Comparison of ENCODE assay signal across 8 mouse cellular contexts in the genomic region with DNA sequence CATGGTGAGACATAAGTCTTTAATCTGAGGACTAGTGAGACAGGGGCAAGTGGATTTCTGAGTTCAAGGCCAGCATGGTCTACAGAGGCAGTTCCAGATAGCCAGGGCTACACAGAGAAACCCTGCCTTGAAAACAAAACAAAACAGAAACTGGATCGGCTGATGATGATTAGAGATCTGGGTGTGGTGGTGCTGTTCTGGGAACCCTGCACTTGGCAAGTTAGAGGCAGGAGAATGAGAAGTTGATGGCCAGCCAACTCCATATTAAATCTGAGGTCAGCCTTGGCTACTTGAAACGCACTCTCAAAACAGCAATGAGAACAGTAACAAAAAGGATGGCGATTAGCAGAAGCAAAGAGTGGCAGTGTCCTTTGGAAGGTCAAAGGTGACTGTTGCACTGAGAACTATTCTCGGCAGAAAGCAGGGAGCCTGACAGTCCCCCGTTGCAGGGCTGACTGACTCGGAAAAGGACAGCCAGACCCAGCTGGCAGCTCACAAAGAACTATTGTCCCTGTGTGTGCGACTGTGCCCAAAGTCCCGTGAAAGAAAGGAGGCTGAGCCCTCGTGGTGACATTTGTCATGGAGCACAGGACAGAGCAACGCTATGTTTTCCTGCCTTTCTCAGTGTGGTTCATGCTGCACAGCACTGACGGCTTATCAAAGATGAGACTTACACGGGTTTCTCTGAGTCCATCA. TPM values are rescaled to one million over a fixed set of nuclear protein-coding genes. Genes with fewer than 3 reads are reported as not detected.
DNase-seq lines count a peak whose midpoint lies in the region; ATAC-seq and TF ChIP-seq lines count a peak whose summit lies in the region.
"Had no signal": no experiment of that assay in that cellular context is flagged by ENCODE, and none has a peak within 500 bp of the region (broad histone marks: within the 10 kb centered on the region; RNA-seq: fewer than 3 reads in every experiment).

No protein-coding gene starts in this region.

- 6% methylated on average over 12 of the region's 12 CpGs for WGBS in forebrain, embryonic 11.5 days
- 35% methylated on average over 12 of the region's 12 CpGs for WGBS in liver, postnatal 0 days (ENCODE audit: insufficient replicate concordance)

- no peak overlapping the region for H3K4me3 ChIP-seq in forebrain, embryonic 11.5 days (ENCODE audit: low read depth, low read length)
- no peak overlapping the region for H3K4me3 ChIP-seq in liver, postnatal 0 days (ENCODE audit: low read depth, low read length)

- peak overlapping the region; percentile 12; the same call in 1 of the 2 replicates for H3K9ac ChIP-seq in forebrain, embryonic 11.5 days (ENCODE audit: low read length)
- no peak overlapping the region for H3K9ac ChIP-seq in liver, postnatal 0 days (replicated peaks)

- H3K27me3 ChIP-seq in forebrain, embryonic 11.5 days (ENCODE audit: control insufficient read depth, insufficient read depth, low read length), result no peaks in the 10 kb centered on the region
- no peaks in the 10 kb centered on the region for H3K27me3 ChIP-seq in liver, postnatal 0 days (ENCODE audit: insufficient read depth, low read length)

- no peak for TF ChIP-seq EP300 in liver, postnatal 0 days (IDR thresholded peaks at IDR 0.05; ENCODE audit: low read depth)

- peak; percentile 68 for ATAC-seq in forebrain, embryonic 11.5 days (replicated peaks; ENCODE audit: low FRiP score)
- ATAC-seq in liver, postnatal 0 days, result no peak

- peak; percentile 19 for DNase-seq in lung, postnatal 36 days
- DNase-seq in lung, postnatal 4 days, result no peak
- DNase-seq in forebrain, embryonic 11.5 days (ENCODE audit: low spot score), result peak; percentile 55
- DNase-seq in liver, postnatal 0 days, result no peak
- DNase-seq in testis, postnatal 14 days (ENCODE audit: low spot score), result peak; percentile 64
- no peak for DNase-seq in urinary bladder, postnatal 10 days (ENCODE audit: low spot score)
- no peak for DNase-seq in ovary, adult 18-20 months (ENCODE audit: low spot score)

- H3K9me3 ChIP-seq in forebrain, embryonic 11.5 days (ENCODE audit: control insufficient read depth, low read length), result no peaks in the 10 kb centered on the region
- no peaks in the 10 kb centered on the region for H3K9me3 ChIP-seq in liver, postnatal 0 days (ENCODE audit: low read length)

- no peaks in the 10 kb centered on the region for H3K36me3 ChIP-seq in forebrain, embryonic 11.5 days (ENCODE audit: control insufficient read depth, insufficient read depth, low read length)
- H3K36me3 ChIP-seq in liver, postnatal 0 days (replicated peaks; ENCODE audit: insufficient read depth, low read length), result no peaks in the 10 kb centered on the region

- no peaks in the 10 kb centered on the region; the same call in 1 of the 2 replicates for H3K4me1 ChIP-seq in forebrain, embryonic 11.5 days (replicated peaks; ENCODE audit: control insufficient read depth, insufficient read depth, low read length)
- no peaks in the 10 kb centered on the region for H3K4me1 ChIP-seq in liver, postnatal 0 days (ENCODE audit: insufficient read depth)

- no peak overlapping the region for H3K27ac ChIP-seq in forebrain, embryonic 11.5 days (ENCODE audit: low read depth, low read length)
- no peak overlapping the region for H3K27ac ChIP-seq in liver, postnatal 0 days (ENCODE audit: low read depth)
- H3K27ac ChIP-seq: macrophage had no signal

- TF ChIP-seq CTCF in liver, postnatal 0 days (IDR thresholded peaks at IDR 0.05; ENCODE audit: low read depth), result no peak

- H3K4me2 ChIP-seq in forebrain, embryonic 11.5 days (ENCODE audit: low read depth, low read length, severe bottlenecking), result no peak overlapping the region
- H3K4me2 ChIP-seq in liver, postnatal 0 days (ENCODE audit: low read depth, low read length), result 0 out of 2 replicates have a peak overlapping the region, but pooled peaks have one; percentile 24

RNA-seq across cellular contexts. Expression of a gene that starts 12.6 kb away (rescaled TPM):
- 7.9 and 8.9 TPM in 2 replicates for polyA plus RNA-seq in forebrain, embryonic 11.5 days (2014; fragmentation: Nextera tagmentation; extraction: Ambion mirVana)
- 8.9 and 9.2 TPM in 2 replicates for polyA plus RNA-seq in liver, postnatal 0 days (2015; fragmentation: Nextera tagmentation; extraction: Ambion mirVana)

RNA-seq across cellular contexts. Expression of a gene that starts 44.1 kb away (rescaled TPM):
- polyA plus RNA-seq in forebrain, embryonic 11.5 days (2014; fragmentation: Nextera tagmentation; extraction: Ambion mirVana), result 26.3 and 28.7 TPM in 2 replicates
- 0.25 and 0.31 TPM in 2 replicates for polyA plus RNA-seq in liver, postnatal 0 days (2015; fragmentation: Nextera tagmentation; extraction: Ambion mirVana)

Comparison
In these comparisons a context has a peak if more than half of its experiments do, and no peak if none do; other contexts are left out.
1. DNase-seq: peak in lung, postnatal 36 days (single experiment), forebrain, embryonic 11.5 days (single experiment) and testis, postnatal 14 days (single experiment); none in lung, postnatal 4 days (0 of 2), liver, postnatal 0 days (single experiment), urinary bladder, postnatal 10 days (single experiment) and ovary, adult 18-20 months (single experiment).
2. RNA of a gene that starts 44.1 kb away (polyA plus RNA-seq): 26.3 to 28.7 TPM in forebrain, embryonic 11.5 days; 0.25 to 0.31 TPM in liver, postnatal 0 days; every median in the first group is over 10 times any median in the second.